Mouse (Mus musculus): Measurements from ENCODE around the gene Srgap2. TPM values are rescaled to one million over a fixed set of nuclear protein-coding genes. Genes with fewer than 3 reads are reported as not detected.

The Srgap2 gene
- polyA plus RNA-seq, 1 experiment from 2014 or later: 33.6 TPM

- H3K4me1 ChIP-seq (replicated peaks; ENCODE audit: control insufficient read depth, insufficient read depth, low read length): no peaks in the 10 kb centered on the region
- no peaks in the 10 kb centered on the region for H3K9me3 ChIP-seq (ENCODE audit: control insufficient read depth, low read length)
- H3K27me3 ChIP-seq (ENCODE audit: control insufficient read depth, insufficient read depth, low read length): no peaks in the 10 kb centered on the region
- no peak overlapping the region for H3K4me2 ChIP-seq (replicated peaks)
- H3K27ac ChIP-seq: no peak overlapping the region
- no peaks in the 10 kb centered on the region for H3K36me3 ChIP-seq (replicated peaks; ENCODE audit: control insufficient read depth, insufficient read depth)
- no peak overlapping the region for H3K4me3 ChIP-seq (replicated peaks; ENCODE audit: low read length)
- no peak overlapping the region for H3K9ac ChIP-seq
- 62% methylated on average over 4 of the region's 4 CpGs for WGBS
- DNase-seq (ENCODE audit: low spot score) (no peak), ATAC-seq (ENCODE audit: low FRiP score) (no peak)
These were observed 245.4 kb downstream of the Srgap2 start for GRCm38 (mm10) chr1:131281731-131282130.

- DNase-seq (ENCODE audit: low spot score) (no peak), ATAC-seq (ENCODE audit: low FRiP score) (no peak)
- no peak overlapping the region for H3K27ac ChIP-seq
- no peak overlapping the region for H3K4me3 ChIP-seq (replicated peaks; ENCODE audit: low read length)
- H3K9me3 ChIP-seq (ENCODE audit: control insufficient read depth, low read length): no peaks in the 10 kb centered on the region
- no peaks in the 10 kb centered on the region for H3K4me1 ChIP-seq (replicated peaks; ENCODE audit: control insufficient read depth, insufficient read depth, low read length)
- no peak overlapping the region for H3K4me2 ChIP-seq (replicated peaks)
- no peaks in the 10 kb centered on the region for H3K27me3 ChIP-seq (ENCODE audit: control insufficient read depth, insufficient read depth, low read length)
- H3K9ac ChIP-seq: no peak overlapping the region
- 67% methylated on average over 3 of the region's 3 CpGs for WGBS
- no peaks in the 10 kb centered on the region for H3K36me3 ChIP-seq (replicated peaks; ENCODE audit: control insufficient read depth, insufficient read depth)
These were observed 246.9 kb downstream of the Srgap2 start for GRCm38 (mm10) chr1:131280280-131280679.

- no peaks in the 10 kb centered on the region for H3K36me3 ChIP-seq (replicated peaks; ENCODE audit: control insufficient read depth, insufficient read depth)
- no peak within 1 kb of the TSS for H3K9ac ChIP-seq
- H3K4me1 ChIP-seq (replicated peaks; ENCODE audit: control insufficient read depth, insufficient read depth, low read length): no peaks in the 10 kb centered on the region
- no peak within 1 kb of the TSS for H3K27ac ChIP-seq
- H3K4me3 ChIP-seq (replicated peaks; ENCODE audit: low read length): no peak within 1 kb of the TSS
- no peaks in the 10 kb centered on the region for H3K27me3 ChIP-seq (ENCODE audit: control insufficient read depth, insufficient read depth, low read length)
- no peak for DNase-seq (ENCODE audit: low spot score)
- WGBS: 51% methylated on average over 4 of the region's 4 CpGs
- no peak for ATAC-seq (ENCODE audit: low FRiP score)
- H3K4me2 ChIP-seq (replicated peaks): 0 out of 2 replicates have a peak within 1 kb of the TSS, but pooled peaks have one; percentile 11
- no peaks in the 10 kb centered on the region for H3K9me3 ChIP-seq (ENCODE audit: control insufficient read depth, low read length)
These were observed 247.7 kb downstream of the Srgap2 start, which contains the start of gene Ikbke for GRCm38 (mm10) chr1:131279456-131279776. Gene Ikbke (minus strand): TSS chr1:131279606.

- DNase-seq (ENCODE audit: low spot score) (no peak), ATAC-seq (ENCODE audit: low FRiP score) (no peak)
- H3K9ac ChIP-seq: no peak overlapping the region
- 52% methylated on average over 8 of the region's 8 CpGs for WGBS
- no peaks in the 10 kb centered on the region for H3K27me3 ChIP-seq (ENCODE audit: control insufficient read depth, insufficient read depth, low read length)
- no peaks in the 10 kb centered on the region for H3K36me3 ChIP-seq (replicated peaks; ENCODE audit: control insufficient read depth, insufficient read depth)
- H3K4me3 ChIP-seq (replicated peaks; ENCODE audit: low read length): no peak overlapping the region
- 0 out of 2 replicates have a peak overlapping the region, but pooled peaks have one; percentile 11 for H3K4me2 ChIP-seq (replicated peaks)
- no peaks in the 10 kb centered on the region for H3K9me3 ChIP-seq (ENCODE audit: control insufficient read depth, low read length)
- H3K4me1 ChIP-seq (replicated peaks; ENCODE audit: control insufficient read depth, insufficient read depth, low read length): no peaks in the 10 kb centered on the region
- H3K27ac ChIP-seq: no peak overlapping the region
These were observed 248.3 kb downstream of the Srgap2 start for GRCm38 (mm10) chr1:131278606-131279455.

GRCm38 (mm10) chr1:131276831-131277230 is 250.3 kb downstream of the Srgap2 start:
- H3K36me3 ChIP-seq (replicated peaks; ENCODE audit: control insufficient read depth, insufficient read depth): no peaks in the 10 kb centered on the region
- H3K9ac ChIP-seq: no peak overlapping the region
- H3K4me2 ChIP-seq (replicated peaks): no peak overlapping the region
- H3K4me3 ChIP-seq (replicated peaks; ENCODE audit: low read length): no peak overlapping the region
- H3K27ac ChIP-seq: no peak overlapping the region
- DNase-seq (ENCODE audit: low spot score) (no peak), ATAC-seq (ENCODE audit: low FRiP score) (no peak)
- H3K27me3 ChIP-seq (ENCODE audit: control insufficient read depth, insufficient read depth, low read length): no peaks in the 10 kb centered on the region
- H3K9me3 ChIP-seq (ENCODE audit: control insufficient read depth, low read length): no peaks in the 10 kb centered on the region
- H3K4me1 ChIP-seq (replicated peaks; ENCODE audit: control insufficient read depth, insufficient read depth, low read length): no peaks in the 10 kb centered on the region

GRCm38 (mm10) chr1:131275577-131275976 is 251.6 kb downstream of the Srgap2 start:
- no peaks in the 10 kb centered on the region for H3K36me3 ChIP-seq (replicated peaks; ENCODE audit: control insufficient read depth, insufficient read depth)
- no peaks in the 10 kb centered on the region for H3K27me3 ChIP-seq (ENCODE audit: control insufficient read depth, insufficient read depth, low read length)
- H3K27ac ChIP-seq: no peak overlapping the region
- H3K4me2 ChIP-seq (replicated peaks): no peak overlapping the region
- no peak overlapping the region for H3K9ac ChIP-seq
- H3K4me1 ChIP-seq (replicated peaks; ENCODE audit: control insufficient read depth, insufficient read depth, low read length): no peaks in the 10 kb centered on the region
- no peaks in the 10 kb centered on the region for H3K9me3 ChIP-seq (ENCODE audit: control insufficient read depth, low read length)
- no peak for DNase-seq (ENCODE audit: low spot score)
- H3K4me3 ChIP-seq (replicated peaks; ENCODE audit: low read length): no peak overlapping the region
- ATAC-seq (ENCODE audit: low FRiP score): no peak
- 79% methylated on average over 14 of the region's 14 CpGs for WGBS

- Histone ChIP-seq H3K4me3 (replicated peaks; ENCODE audit: low read length) (no peak overlapping the region), H3K27ac (no peak overlapping the region), H3K36me3 (replicated peaks; ENCODE audit: control insufficient read depth, insufficient read depth) (no peaks in the 10 kb centered on the region), H3K27me3 (ENCODE audit: control insufficient read depth, insufficient read depth, low read length) (no peaks in the 10 kb centered on the region), H3K4me2 (replicated peaks) (no peak overlapping the region), H3K4me1 (replicated peaks; ENCODE audit: control insufficient read depth, insufficient read depth, low read length) (no peaks in the 10 kb centered on the region), H3K9ac (no peak overlapping the region), H3K9me3 (ENCODE audit: control insufficient read depth, low read length) (no peaks in the 10 kb centered on the region)
- ATAC-seq (ENCODE audit: low FRiP score) (no peak), DNase-seq (ENCODE audit: low spot score) (no peak)
- WGBS: 57% methylated on average over 22 of the region's 22 CpGs
These were observed 252.2 kb downstream of the Srgap2 start for GRCm38 (mm10) chr1:131274725-131275539.

- WGBS: 32% methylated on average over 22 of the region's 22 CpGs
These were observed 257.2 kb downstream of the Srgap2 start for GRCm38 (mm10) chr1:131269797-131270578.

GRCm38 (mm10) chr1:131268776-131269175 is 258.4 kb downstream of the Srgap2 start:
- no peak overlapping the region for H3K27ac ChIP-seq
- ATAC-seq (ENCODE audit: low FRiP score): no peak
- WGBS: 87% methylated on average over 10 of the region's 10 CpGs
- no peak for DNase-seq (ENCODE audit: low spot score)
- H3K9me3 ChIP-seq (ENCODE audit: control insufficient read depth, low read length): no peaks in the 10 kb centered on the region
- no peaks in the 10 kb centered on the region for H3K36me3 ChIP-seq (replicated peaks; ENCODE audit: control insufficient read depth, insufficient read depth)
- no peak overlapping the region for H3K4me2 ChIP-seq (replicated peaks)
- H3K9ac ChIP-seq: no peak overlapping the region
- no peaks in the 10 kb centered on the region for H3K4me1 ChIP-seq (replicated peaks; ENCODE audit: control insufficient read depth, insufficient read depth, low read length)
- no peaks in the 10 kb centered on the region for H3K27me3 ChIP-seq (ENCODE audit: control insufficient read depth, insufficient read depth, low read length)
- H3K4me3 ChIP-seq (replicated peaks; ENCODE audit: low read length): no peak overlapping the region

More at GRCm38 (mm10) chr1:131269797-131270578, 257.2 kb downstream of the Srgap2 start:
- DNase-seq (ENCODE audit: low spot score): peak; percentile 92
- Histone ChIP-seq H3K36me3 (replicated peaks; ENCODE audit: control insufficient read depth, insufficient read depth) (no peaks in the 10 kb centered on the region), H3K9ac (no peak overlapping the region), H3K4me3 (replicated peaks; ENCODE audit: low read length) (no peak overlapping the region), H3K9me3 (ENCODE audit: control insufficient read depth, low read length) (no peaks in the 10 kb centered on the region), H3K4me2 (replicated peaks) (peak overlapping the region; percentile 19; the same call in 1 of the 2 replicates), H3K27me3 (ENCODE audit: control insufficient read depth, insufficient read depth, low read length) (no peaks in the 10 kb centered on the region), H3K4me1 (replicated peaks; ENCODE audit: control insufficient read depth, insufficient read depth, low read length) (no peaks in the 10 kb centered on the region), H3K27ac (no peak overlapping the region)
- peak; percentile 65 for ATAC-seq (ENCODE audit: low FRiP score)
